Mouse (Mus musculus): ENCODE measurements around the gene Xkr8.
"Not testable (repeated sequence)": the region's sequence is repeated elsewhere in the genome, so short reads cannot be mapped to it uniquely, and the experiment has no call there.

Xkr8 gene

DNA sequence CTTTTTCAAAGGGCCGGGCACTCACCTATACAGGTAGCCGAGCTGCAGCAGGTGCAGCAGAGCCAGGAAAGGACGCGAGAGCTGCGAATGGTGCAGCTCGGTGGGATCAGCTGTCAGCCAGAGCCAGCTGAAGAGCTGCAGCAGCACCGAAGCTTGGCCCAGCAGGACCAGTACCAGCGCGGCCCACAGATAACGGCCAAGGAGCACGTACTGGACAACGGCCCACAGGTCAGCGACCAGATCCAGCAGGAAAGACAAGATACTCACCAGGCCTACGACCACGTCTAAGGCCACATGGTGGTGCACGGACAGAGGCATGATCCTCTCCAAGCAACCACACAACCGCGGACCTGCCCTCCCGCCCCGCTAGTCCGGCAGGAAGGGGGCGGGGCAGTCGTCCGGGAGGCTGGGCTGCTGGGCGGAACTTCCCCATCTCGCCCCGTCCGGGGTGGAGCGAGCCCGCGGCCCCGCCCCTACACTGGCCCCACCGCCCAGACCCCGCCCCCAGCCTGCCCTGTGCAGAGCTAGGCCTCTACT lies at the start of gene Xkr8:
TSS of gene Xkr8 (minus strand) at position 399 of the 537 bp plus-strand sequence.
- DNase-seq = peak; percentile 92

- no peak for DNase-seq
These were observed 47.9 kb upstream of the Xkr8 start for GRCm38 (mm10) chr4:132780288-132780687.

- no peak for DNase-seq
These were observed 46.3 kb upstream of the Xkr8 start for GRCm38 (mm10) chr4:132778562-132779201.

DNA sequence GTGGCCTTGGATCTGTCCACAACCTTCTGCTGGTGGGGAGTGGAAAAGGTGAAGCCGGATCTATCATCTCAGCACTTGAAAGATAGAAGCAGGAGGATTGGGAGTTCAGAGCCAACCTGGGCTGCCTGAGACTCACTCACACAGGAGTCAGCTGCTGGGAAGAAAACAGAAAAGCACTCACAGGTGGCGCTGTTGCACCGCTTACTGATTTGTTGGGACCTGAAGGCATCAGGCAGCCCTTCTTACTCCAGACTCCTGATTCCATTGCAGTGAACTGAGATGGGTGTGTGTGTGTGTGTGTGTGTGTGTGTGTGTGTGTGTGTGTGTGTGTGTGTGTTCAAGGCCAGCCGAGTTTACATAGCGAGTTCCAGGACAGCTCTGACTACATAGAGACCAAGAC lies 44.4 kb upstream of the Xkr8 start:
- DNase-seq = peak; percentile 77

GRCm38 (mm10) chr4:132774905-132775304 lies 42.6 kb upstream of the Xkr8 start:
- no peak for DNase-seq

- no peak for DNase-seq
These were observed 39.4 kb upstream of the Xkr8 start for GRCm38 (mm10) chr4:132771776-132772175.

DNA sequence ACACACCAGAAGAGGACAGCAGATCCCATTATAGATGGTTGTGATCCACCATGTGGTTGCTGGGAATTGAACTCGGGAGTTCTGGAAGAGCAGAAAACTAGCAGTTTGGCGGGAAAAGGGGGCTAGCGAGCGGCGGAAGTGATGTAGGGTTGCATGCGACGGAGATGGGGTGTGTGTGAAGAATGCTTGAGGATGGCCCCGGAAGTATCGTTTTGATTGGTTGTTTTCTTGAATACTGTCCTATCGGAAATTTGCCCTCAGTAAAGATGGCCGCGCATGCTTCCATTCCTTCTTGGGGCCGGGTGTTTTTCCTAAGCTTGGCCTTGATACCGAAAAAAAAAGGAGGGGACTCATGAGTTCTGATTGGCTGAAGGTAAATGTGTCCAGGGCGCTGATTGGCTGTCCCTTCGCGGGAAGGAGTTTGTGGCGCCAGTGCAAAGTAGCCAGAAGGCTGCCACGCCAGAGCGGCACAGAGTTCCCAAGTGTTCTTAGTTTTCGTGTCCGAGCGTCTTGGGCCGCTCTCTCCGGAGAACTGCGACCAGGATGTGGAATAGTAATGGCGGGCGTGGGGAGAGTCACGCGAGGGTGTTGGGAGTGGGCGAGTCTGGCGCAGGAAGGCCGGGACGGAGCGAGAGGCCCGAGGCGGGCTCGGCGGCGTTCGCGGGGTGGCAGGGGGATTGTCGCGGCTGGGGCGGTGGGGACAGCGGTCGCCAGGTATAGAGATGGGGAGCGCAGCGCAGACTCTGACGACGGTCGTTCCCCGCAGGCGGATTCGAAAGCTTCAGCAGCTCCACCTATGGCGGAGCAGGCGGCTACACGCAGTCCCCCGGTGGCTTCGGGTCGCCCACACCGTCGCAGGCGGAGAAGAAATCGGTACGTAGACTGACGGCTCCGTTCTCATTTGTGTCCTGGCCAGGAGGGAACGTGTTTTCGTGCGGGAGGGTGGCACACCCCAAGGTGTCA lies 35.8 kb upstream of the Xkr8 start, which contains the start of gene Rpa2:
TSS of gene Rpa2 (plus strand) at position 419 of the 963 bp plus-strand sequence.
- DNase-seq = peak; percentile 100

DNA sequence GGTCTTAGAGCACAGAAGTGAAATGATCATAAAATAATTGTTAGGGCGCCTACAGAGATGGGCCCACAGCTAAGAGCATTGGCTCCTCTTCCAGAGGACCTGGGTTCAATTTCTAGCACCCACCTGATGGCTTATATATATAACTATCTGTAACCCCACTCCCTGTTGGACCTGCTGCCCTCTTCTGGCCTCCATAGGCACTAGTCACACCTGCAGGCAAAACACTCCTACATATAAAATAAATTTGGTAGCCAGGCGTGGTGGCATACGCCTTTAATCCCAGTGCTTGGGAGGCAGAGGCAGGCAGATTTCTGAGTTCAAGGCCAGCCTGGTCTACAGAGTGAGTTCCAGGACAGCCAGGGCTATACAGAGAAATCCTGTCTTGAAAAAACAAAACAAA lies 30.8 kb upstream of the Xkr8 start:
- not testable (repeated sequence) for DNase-seq

- peak; percentile 38 for DNase-seq
These were observed 30.3 kb upstream of the Xkr8 start for GRCm38 (mm10) chr4:132762602-132763001.

- peak; percentile 54 for DNase-seq
These were observed 27.9 kb upstream of the Xkr8 start for GRCm38 (mm10) chr4:132760296-132760695.

DNA sequence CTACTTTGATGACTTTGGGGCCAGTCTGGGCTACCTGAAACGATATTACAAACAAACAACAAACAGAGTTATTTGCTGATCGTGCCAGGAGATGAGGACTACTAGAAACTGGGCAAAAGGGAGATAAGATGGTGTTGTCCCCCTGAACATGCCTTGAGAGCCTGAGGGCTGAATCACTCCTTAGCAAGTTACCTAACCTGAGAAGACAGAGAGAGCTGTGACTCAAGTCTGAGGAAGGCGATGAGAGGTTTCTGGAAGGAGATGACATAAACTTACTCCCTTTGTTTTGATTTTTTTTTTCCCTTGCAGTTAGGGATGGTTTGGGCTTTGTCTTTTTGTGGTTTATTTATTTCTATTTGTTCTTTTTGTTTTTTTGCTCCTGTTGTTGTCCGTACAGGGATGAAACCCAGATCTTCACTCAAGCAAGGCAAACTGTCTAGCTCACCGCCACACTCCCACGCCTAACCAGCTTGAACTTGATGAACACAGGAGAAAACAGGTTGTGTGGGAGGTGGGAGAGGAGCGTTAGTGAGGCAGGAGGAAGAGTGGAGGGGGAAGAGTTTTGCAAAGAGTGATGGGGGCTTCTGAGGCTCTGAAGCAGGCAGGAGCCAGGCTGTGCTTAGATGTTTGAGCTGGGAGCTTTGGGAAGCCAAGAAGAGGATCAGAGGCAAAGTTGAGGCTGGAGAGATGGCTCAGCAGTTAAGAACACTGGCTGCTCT lies 25.4 kb upstream of the Xkr8 start:
- DNase-seq = no peak

DNA sequence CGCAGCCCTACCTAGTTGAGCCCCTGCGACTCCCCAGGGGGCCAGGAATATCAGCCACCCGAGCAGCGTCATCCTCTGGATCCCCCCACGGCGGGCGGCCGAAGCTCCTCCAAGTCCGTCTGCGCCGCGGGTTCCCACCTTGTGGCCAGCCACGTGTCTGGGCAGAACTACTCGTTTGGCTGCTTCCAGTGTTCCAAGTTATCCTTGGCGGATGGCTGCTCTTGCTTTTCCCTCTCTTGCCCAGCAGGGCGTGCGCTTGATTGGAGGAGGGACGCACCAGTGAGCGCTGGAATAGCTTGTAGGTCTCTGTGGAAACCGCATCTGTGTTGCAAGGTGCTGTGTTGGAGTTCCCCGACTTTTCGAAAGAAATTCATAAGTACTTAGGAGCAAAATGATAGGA lies 24.6 kb upstream of the Xkr8 start, which contains the start of gene Smpdl3b:
TSS of gene Smpdl3b (minus strand) at position 279 of the 400 bp plus-strand sequence.
- peak; percentile 87 for DNase-seq

DNA sequence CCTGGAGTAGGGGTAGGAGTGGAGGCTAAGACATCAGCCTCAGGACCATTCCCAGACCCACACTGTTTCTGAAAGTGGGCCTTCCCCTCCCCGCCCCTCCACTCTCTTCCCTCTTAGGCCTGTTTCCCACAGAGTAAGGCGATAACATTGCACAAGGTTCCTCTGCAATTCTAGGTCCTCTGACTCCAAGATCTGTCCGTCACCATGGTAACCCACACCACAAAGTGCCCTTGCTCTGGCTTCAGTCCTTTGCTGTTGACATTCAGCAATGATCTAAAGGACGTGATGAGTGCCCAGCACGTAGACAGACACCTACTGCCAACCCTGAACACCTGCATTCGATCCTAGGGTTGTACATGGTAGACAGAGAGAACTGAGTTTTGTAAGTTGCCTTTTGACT lies 20.6 kb upstream of the Xkr8 start:
- DNase-seq = no peak

- no peak for DNase-seq
These were observed 17.1 kb upstream of the Xkr8 start for GRCm38 (mm10) chr4:132749258-132749982.

GRCm38 (mm10) chr4:132748778-132749177 lies 16.4 kb upstream of the Xkr8 start:
- no peak for DNase-seq

DNA sequence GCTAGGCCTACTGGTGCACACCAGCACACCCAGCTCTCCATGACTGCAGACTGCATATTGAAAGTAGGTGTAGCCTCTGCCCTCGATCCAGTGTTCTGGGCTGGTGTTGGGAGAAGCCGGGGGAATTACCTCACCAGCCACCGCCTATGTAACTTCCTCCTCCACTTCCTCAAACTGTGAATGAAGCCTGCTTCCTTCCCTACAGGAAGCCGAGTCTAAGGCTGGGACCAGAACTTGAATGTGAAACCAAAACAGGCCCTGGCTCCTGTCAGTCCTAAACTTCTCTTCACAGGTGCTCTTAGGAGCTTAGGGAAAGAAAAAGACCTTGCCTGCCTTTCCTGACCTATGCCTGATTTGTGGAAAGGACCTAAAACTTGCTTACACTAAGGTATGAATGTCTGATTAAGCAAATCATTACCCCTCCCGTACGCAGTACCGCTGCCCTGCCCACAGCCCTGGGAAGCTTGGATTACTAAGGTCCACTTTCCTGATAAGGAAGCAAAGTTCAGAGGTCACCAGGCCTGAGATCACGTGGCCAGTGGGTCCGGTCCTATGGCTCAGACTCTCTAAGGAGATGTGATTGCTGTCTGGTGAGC lies 15.4 kb upstream of the Xkr8 start:
- peak; percentile 67 for DNase-seq

- no peak for DNase-seq
These were observed 14.7 kb upstream of the Xkr8 start for GRCm38 (mm10) chr4:132746911-132747517.

GRCm38 (mm10) chr4:132743992-132744911 lies 11.9 kb upstream of the Xkr8 start:
- DNase-seq = no peak

- no peak for DNase-seq
These were observed 9.1 kb upstream of the Xkr8 start for GRCm38 (mm10) chr4:132741491-132741890.

DNA sequence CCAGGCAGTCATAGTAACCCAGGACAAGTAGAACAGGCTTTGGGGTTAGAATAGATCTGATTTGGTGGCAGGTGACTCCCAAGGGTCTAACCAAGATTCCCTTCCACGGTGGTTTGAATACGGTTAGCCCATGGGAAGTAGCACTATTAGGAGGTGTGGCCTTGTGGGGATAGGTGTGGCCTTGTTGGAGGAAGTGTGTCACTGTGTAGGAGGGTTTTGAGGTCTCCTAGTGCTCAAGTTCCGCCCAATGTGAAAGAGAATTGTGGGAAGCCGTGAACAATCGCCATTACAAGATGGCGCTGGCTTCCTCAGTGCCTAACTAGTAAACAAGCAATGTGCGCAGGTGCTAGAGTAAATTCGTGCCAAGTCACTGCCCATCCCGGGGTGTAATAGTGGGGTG lies 4.8 kb upstream of the Xkr8 start:
- DNase-seq = not testable (repeated sequence)
